Mouse (Mus musculus) brain, adult 2 months (tissue): ENCODE measurements at regions not wholly inside any gene's neighbourhood (a gene's known extent, or its start where the extent isn't known, plus 50 kb on each side); places are given as distances from the start of the nearest gene placed in this dataset.

ENCODE experiments used
- DNase-seq: peaks from one replicate; pipeline ENCODE4 v3.0.0; 2011; ENCODE audit warnings: low read depth, low spot score

DNA sequence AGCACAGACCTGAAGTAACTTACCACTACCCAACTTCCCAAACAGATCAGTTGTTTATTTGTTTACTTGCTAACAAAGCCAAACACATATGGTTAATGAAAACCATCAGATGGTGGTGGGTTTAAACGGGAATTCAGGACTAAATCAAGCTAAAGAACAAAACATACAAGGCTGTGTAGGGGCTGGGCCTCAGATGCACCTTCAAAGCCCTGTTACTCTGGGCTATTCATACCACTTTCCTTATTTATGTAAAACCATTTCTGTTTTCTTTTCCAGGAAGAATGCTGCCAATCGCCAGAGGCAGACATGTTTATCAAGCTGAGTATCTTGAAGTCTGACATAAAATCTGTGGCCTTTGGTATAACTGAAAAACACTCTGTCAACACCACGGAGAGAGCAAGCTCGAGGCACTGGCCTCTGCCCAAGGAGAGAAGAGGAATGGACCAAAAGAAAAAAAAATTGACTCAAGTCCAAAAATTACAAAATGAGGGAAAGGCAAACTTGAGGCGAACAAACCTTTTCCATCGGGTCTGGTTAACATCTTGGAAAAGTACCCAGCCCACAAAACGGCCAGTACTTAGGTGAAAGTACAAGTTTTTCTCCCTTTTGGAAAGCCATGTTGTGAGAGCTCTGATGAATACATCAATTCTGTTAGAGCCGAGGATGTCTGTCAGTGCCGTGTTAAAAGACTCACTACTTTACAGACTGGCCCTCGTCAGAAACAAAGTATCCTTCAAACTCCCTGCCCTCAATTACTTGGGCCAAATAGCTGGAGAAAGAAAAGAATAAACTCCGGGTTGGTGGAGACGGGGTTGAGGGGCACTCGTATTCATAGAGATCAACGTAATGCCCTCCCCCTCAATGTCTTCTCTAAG, 270.0 kb upstream of the Nfe2l3 start:
- no peak for DNase-seq

- no peak for DNase-seq
These were observed 269.2 kb upstream of the Nfe2l3 start for GRCm38 (mm10) chr6:51163266-51163665.

GRCm38 (mm10) chr6:51163882-51164281, 268.6 kb upstream of the Nfe2l3 start:
- DNase-seq, result no peak

DNA sequence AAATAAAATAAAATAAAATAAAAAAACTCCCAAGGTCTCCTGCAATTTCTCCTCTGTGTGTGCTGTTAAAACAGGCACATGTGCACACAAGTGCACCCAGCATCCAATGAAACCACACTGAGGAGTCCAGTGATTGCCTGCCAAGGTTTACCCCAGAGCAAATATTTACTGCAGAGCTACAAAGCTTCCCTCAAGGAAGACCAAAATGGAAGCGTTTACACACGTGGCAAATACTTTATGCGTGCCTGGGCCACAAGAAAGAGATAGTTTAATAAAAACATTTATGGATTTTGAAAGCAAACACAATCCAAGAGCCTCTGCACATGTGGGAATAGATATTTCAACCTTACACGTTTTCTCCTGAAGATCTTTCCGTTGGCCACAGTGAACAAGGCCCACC, 265.4 kb upstream of the Nfe2l3 start:
- no peak for DNase-seq

DNA sequence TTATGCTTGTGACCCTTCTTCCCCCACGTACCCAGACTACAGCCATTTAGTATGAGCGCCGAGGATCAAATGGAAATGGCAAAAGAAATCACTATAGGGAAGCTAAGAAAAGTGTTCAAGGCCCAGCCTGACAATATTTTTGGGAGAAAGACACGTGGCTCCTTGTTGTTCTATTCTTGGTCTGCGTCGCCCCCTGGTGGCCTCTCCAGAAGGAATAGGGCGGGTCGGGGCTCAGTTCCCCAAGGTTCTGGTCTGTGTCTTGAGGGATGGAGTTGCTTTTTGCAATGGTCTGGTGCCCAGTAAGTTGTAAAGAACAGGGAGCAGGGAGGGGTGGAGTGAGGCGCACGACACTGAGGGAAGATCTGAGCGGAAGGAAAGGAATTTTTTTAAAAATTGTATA, 264.4 kb upstream of the Nfe2l3 start:
- DNase-seq, result peak; percentile 57

- DNase-seq, result no peak
These were observed 263.4 kb upstream of the Nfe2l3 start for GRCm38 (mm10) chr6:51168775-51169695.

DNA sequence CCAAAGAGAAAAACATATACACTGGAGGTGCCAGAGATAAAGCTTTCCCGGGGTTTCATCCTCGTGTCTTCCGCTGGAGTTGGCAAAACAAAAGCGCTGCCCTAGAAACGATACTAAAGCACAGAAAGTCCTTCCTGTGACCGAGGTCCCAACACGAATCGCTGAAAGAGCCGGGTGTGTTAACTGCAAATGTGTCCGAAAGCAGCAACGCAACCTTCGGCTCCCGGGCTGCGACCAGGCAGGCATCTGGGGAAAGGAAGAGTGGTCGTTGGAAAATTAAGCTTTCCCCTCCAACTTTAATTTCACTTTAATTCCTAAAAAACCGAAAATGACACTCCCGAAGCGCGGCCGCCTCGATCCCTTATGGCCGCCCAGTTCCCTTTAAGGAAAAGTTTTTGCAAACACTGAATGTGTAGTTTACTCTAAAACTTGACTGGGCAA, 262.5 kb upstream of the Nfe2l3 start:
- no peak for DNase-seq

- peak; percentile 65 for DNase-seq
These were observed 262.1 kb upstream of the Nfe2l3 start for GRCm38 (mm10) chr6:51170414-51170813.

- no peak for DNase-seq
These were observed 261.6 kb upstream of the Nfe2l3 start for GRCm38 (mm10) chr6:51170871-51171270.

- DNase-seq, result no peak
These were observed 260.7 kb upstream of the Nfe2l3 start for GRCm38 (mm10) chr6:51171761-51172160.

GRCm38 (mm10) chr6:51172331-51172791, 260.1 kb upstream of the Nfe2l3 start:
- DNase-seq, result no peak

DNA sequence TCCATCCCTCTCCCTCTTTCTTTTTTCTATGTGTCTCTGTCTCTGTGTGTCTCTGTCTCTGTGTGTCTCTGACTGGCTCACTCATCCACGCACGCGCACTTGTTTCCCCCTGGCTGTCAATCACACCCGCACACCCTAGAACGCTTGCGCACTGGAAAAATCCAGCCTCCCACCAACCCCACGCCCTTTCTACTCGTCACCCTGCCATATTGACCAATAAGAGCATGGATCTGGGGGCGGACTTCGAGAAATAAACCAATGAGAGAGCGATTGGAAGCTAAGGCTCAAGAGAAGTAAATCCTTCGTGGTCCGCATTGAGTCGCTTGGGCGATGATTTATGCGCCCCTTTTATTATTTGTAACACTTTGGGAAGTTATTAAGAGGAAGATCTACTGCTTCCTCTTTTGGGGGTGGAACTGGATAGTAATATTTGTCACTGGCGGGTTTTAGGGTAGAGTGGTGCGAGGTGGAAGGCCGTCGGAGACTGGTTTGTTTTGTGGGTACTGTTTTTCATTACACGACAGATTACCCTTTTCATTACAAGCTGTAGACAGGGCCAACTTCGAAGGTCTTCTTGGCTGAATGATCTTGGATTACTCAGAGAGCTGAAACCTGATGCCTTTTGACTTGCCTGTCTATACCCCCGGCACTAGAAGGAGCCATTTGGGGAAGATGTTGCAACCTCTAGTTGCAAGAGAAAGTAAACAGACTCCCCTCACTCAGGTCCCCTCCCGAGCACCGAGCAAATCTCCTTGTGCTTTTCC, 259.4 kb upstream of the Nfe2l3 start:
- DNase-seq, result peak; percentile 37

GRCm38 (mm10) chr6:51173620-51174442, 258.6 kb upstream of the Nfe2l3 start:
- DNase-seq, result no peak

- no peak for DNase-seq
These were observed 257.9 kb upstream of the Nfe2l3 start for GRCm38 (mm10) chr6:51174443-51175021.

GRCm38 (mm10) chr6:51175616-51176590, 256.6 kb upstream of the Nfe2l3 start:
- no peak for DNase-seq

DNA sequence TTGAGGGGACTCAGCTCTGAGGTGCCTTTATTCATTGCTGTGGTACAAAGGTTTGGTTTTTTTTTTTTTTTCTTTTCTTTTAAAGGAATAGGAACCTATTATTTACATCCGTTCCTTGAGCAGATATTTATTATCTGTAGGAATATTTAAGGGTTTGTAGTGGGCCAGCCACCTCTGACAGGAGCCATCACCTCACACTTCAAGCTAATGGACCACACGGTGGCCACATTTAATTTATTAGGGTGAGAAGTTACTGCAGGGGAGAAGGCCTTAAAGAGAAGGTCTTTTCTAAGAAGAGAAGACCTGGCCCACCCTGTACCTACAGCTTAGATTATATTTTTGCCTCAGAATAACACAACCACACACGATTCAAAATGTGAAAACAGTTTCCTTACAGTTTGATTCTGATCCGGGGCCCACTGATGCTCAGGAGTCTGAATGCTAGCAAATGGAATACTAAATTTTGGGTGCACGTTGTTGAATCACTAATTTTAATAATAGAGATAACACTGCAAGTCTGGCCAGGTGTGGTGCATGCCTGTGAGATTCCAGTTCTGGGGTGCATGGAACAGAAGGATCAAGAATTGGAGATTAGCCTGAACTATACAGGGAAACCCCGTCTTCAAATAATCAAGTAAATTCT, 255.6 kb upstream of the Nfe2l3 start:
- no peak for DNase-seq

- no peak for DNase-seq
These were observed 254.8 kb upstream of the Nfe2l3 start for GRCm38 (mm10) chr6:51177701-51178060.

DNA sequence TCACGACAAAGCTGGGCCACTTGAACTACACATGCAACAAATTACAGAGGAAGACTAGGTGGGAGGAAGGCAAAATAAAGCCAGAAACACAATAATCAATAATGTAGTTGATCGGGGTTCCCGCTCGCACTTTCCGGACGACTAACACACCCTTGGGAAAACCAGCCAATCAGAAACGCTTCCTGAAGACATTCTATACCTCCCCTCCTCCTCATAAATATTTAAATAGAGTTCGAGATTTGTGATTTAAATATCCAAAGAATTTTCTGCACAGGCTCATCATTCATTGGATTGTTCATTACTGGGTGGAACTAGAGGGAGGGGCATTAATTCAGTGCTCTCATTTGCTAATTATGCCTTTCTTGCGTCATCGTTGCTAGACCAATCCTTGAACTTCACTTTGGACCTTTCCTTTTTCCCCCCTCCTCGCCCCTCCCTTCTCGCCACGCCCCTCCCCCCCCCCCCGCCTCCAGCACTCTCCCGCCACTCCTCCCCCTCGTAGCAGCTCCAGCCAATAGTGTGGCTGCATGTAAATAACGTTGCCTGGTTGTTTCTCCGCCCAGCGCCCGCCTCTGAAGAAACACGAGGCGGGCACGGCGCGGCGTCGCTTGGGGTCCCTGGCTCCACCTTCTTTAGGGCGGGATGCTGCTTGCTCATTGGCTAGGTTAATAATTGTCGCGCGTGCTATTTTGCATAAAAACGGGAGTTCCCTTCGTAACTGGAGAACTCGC, 254.2 kb upstream of the Nfe2l3 start:
- DNase-seq, result no peak
